Mouse (Mus musculus) common myeloid progenitor, adult 5-6 weeks (primary cell): ENCODE data around the gene Ces5a. TPM values are rescaled to one million over a fixed set of nuclear protein-coding genes. Genes with fewer than 3 reads are reported as not detected.
A peak's percentile ranks its signal among the peaks of the same experiment; 100 is the strongest.
"Not testable (repeated sequence)": the region's sequence is repeated elsewhere in the genome, so short reads cannot be mapped to it uniquely, and the experiment has no call there.

Experiments used
- ATAC-seq: replicated peaks from 2 replicates; pipeline ENCODE4 v1.8.0; 2016; ENCODE audit warnings: low read depth, mild to moderate bottlenecking, moderate TSS enrichment, inconsistent platforms; ENCODE audit not compliant: poor library complexity, severe bottlenecking
- total RNA-seq: library from RNA; stranded (forward); fragments of 200-1000, 187-1606 nt; gene quantifications from 2 replicates; pipeline ENCODE4 v1.2.3, GENCODE M21; 2017

Ces5a gene
- total RNA-seq: not detected in 2 replicates

DNA sequence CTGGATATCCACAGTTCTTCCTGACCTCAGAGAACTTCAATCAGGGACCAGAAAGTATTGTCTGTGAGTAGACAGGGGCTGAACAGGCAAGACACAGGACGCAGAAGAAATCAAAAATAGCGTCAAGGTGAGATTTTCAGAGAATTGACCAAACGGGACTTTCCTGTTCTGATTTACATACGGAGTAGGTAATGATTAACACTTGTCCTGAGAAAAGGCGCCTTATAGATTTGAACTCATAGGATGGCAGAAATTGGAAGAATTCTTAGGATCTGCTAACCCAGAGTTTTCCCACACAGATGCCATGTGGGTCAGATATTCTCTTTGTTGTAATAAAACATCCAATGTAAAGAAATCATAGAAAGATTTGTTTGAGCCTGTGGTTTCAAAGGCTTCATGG, at the start of gene Ces5a:
Ces5a (minus strand) TSS at position 101 of the 400 bp plus-strand sequence.
- ATAC-seq: no peak

DNA sequence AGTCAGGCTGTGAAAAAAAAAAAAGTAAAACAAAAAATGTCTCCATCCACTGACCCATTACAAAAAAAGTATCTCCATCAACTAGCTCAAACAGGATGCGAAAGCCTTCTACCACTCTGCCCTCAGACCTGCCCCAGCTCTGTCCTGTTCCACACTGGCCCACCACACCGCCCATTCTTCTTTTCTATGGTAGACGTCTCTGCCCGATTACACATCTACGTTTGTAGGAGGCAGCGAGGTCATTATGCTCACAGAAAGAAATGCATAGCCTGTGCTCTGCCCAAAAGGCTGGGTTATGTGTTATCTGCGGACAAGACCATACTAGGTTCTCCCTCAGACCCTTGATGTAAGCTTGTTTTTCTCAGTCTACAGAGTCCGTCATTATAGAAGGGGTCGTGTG, 37.2 kb upstream of the Ces5a start:
- ATAC-seq: no peak

DNA sequence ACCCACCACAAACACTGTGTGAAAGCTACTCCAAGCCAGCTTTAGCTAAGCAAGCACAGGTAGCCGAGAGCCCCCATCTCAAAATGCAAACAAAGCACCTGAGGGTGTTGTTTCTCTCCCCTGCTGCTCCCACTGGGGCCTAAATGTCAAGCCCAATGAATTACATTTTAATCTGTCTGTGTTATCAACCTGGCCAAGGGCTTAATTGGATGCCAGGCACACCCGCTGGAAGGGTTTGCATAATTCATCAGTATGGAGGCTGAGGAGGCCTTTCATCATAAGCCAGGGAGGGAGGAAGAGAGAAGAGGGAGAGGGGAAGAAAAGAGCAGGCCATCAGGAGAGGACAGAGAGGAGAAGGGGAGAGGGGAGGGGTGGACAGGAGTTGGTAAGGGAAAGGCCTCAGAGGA, 36.5 kb upstream of the Ces5a start:
- no peak for ATAC-seq

DNA sequence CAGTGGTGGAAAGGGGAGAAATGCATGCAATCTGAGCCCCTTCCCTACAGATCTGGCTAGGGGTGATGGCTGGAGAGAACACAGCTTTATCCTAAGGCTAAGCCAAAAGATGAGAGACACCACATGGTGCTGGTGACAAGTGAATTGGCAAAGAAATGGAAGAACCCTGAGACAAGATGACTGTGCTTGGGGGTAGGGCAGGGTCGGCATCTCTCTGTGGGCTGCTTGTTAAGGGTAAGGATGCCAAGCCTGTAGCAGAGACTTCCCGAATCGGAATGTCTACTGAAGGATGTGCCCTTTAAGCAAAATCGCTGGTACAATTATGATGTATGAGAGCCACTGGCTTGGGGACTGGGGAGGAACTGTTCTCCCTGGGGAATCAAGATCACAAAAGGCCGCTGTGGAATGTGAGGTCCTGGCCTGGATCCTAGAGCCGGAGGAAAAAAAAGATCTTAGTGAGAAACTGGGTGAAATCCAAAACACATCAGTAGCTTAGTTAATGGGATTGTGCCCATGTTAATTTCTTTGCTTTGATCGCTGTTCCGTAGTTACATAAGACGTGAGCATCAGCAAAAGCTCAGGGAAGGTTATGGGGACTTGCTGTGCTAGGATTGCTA, 35.8 kb upstream of the Ces5a start:
- ATAC-seq: no peak

DNA sequence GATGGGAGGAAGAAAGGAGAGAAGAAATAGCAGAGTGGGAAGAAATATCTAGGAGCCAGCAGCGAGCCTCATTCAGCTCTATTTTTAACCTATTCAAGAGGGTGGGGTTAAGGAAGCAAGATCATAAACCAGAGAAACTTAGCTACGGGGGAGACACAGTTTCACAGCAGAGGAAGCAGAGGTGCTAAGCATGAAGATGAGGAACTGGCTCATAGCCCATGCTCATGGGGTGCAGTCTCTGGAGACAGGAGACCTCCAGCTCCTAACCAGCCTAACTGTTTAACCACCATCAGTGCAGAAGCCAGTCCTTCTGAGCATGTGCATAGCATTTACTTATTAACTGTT, 34.5 kb upstream of the Ces5a start:
- ATAC-seq: no peak

DNA sequence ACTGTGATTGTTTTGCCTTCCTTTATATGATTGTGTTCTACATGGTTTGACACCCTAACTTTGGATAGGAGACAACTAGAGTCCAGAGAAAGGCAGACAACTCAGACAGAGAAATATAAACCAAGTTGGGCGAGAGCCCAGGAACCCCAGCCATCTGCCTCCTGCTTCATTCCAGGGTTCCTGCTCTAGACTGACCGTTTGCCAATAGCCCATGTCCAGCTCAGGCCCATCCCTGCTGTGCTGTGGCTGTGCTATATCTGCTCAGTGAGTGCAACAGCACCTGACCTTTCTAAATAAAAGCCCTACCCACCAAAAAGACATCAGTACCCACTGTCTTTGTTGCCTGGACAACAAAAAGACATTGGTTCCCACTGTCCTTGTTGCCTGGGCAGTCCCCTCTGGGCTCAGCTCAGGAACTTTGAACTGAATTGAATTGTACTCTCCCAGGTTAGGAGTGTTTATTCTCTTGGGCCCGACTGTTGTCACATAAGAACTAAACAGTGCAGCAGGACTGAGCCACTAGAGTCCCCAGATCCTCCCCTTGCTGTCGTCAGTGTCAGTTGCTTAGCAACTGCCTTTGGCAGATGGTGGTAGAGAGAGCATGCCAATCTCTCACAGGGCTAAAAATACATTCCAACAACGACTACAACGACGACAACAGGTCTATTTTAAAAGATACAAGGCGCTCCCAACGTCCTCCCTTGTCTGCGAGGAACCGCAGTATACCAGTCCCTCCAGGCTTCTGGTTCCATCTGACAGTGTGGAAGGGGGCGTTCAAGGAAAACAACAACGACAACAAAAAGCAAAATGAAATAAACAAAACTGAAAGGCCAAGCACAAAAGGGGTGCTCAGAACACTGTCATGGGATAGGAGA, 33.9 kb upstream of the Ces5a start:
- no peak for ATAC-seq

DNA sequence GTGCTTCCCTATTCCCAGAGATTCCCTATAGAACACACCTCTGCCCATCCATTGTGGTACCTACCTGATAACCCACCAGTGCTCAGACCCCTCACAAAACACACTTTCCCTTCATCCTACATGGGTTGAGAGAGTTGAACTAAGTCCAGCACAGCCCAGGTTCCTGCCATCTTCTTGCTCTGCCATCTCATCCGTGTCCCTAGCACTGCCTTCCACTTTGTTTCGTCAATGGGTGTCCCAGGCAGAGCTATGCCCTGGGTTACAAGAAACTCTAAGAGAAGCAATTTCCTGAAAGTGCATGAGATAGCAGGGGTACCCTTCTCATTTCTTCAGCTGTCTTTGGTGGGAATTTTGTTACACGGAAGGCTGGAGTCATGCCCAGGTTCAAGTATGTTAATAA, 33.0 kb upstream of the Ces5a start:
- ATAC-seq: no peak

DNA sequence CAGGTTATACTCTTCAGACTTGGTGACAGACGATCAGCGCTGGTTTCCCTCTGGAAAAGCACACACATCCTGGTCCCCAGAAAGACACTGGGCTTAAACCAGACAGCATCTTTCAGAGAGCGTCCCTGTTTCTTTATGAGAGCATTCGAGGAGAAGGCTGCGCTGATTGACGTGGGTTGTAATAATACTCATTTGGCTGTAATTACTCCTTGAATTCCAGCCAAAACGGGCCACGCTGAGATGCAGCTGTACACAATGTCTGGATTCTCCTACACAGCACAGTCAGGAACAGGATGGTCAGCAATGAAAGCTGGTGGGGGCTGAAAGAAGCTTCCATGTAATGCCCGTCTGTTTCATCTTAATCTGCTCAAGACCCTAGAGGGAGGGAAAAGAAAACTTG, 31.5 kb upstream of the Ces5a start:
- no peak for ATAC-seq

DNA sequence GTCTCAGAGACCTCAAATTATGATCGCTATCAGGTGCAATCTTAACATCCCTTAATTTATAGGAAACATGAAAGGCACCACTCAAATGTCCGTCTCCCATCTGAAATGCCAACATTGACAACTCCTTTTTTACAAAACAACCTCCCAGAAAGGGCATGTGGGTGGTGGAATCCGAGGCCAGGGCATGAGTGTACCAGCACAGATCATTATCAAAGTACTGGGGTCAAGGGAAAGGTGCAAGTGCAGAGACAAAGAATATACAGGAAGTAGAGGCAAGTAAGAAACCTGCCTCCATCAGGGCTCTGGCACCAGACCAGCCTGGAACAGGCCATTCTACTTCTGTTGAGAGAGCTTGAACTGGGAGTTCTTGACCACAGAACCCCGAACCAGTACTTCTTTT, 29.0 kb upstream of the Ces5a start:
- no peak for ATAC-seq

DNA sequence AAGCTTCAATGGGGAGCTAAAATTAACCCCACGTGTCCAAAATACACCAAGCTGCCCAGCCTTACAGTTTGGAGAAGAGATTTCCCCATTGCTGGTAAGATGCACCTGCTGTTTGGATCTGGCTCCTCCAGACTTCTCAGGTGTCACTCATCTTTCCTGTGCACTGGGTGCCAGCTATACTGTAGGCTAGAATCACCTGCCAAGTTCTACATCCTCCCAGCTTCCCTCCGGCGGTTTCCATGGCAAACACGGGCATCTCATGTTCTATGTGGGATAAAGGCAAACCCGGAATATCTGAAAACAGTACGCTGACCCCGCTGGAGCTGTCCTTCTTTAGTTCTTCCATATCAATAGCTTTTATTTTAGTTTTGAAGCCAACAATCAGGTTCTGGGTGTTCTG, 27.9 kb upstream of the Ces5a start:
- no peak for ATAC-seq

DNA sequence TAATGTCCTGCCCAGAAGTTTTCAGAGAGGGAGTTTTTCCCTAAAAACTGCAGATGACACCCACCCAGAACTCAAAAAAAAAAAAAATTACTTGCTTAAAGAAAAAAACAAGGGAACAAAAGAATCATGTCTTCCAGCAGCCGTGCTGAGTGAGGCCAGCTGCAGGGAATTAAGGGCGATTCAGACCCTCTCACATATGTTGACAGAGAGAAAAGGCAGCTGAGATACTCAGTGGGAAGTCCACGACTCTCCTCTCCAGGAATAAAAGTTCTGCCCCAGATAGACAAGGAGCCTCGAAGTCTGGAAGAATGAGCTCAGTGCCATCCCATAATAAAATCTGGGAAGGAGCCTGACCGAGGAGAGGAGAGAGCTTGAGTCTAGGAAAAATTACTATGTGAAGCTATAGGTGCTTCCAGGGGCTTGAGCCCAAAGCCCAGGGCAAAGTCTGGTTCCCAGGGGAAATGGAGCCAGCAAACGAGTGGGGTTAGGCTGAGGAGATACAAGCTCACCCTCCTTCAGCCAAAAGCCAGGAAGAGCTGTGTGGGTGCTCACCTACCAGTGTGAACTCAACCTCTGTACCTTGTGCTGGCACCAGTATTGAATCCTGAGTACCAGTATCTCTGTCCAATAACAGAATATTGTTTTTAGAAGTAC, 27.1 kb upstream of the Ces5a start:
- no peak for ATAC-seq

DNA sequence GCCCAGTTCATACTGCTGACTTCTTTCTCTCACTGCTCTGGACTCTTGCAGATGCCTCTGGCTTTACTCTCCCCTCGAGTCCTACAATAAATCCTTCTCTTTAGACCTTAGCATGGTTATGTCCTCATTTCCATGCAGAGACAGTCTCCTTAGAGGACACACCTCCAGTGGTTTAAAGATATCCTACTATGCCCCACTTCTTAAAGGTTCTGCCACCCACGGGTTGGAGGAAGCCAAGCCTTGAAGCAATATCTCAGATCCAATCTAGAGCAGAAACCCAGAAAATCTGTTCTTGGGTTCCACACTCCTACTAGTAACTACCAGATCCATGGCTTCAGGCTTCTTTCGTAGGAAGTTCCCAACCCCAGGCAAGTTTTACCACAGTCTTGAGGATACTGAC, 25.6 kb upstream of the Ces5a start:
- no peak for ATAC-seq

DNA sequence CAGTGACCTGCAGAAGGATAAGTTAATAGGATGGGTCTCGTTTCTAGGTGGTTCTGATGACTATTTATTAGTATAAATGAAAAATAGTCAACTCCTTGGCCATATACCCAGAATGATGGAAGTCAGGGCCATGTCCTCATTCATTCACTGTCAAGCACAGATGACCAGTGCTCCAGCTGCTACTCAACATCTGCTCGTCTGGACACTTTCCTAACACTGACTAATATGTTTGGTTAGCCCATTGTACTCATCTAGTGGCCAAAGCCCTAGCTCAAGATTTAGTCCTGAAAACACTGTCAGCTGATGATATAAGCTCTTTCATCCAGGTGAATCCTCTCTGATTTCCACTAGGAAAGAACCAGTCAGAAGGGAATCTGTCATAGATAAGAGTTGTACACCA, 24.1 kb upstream of the Ces5a start:
- ATAC-seq: no peak

DNA sequence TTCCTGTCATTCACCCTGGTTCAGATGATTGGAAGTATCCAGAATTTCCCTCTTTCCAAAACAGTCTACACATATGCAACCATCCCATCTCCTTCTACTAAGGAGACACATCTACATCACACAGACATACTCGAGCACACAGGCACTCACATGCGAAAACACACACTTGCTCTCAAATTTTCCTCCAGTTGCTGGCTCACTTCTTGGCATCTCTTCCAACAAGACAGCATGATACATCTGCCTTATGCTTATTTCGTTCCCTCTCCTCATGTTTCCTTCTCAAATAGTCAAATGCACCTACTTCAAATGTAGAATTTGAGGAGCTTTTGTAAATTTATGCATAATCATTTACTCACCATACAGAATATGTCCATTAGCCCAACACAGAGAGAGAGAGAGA, 33.0 kb downstream of the Ces5a start:
- no peak for ATAC-seq

DNA sequence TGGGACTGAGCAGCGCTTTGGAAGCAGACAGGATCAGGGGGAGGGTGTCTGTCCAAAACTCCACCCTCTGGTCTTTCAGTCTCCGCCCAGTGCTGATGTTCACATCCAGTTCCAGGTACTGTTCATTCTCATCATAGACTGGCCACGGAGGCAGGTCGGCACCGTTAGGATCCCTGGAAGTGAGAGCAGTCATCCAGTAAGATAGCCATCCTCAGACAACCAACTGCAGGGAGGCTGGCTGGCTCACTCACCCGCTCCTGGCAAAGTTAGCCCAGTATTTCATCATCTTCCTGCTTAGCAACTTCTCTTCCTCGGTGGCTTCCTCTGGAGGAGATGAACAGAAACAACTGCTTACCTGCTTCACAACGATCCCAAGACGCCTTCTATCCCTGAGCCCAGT, 36.2 kb downstream of the Ces5a start:
- ATAC-seq: no peak

DNA sequence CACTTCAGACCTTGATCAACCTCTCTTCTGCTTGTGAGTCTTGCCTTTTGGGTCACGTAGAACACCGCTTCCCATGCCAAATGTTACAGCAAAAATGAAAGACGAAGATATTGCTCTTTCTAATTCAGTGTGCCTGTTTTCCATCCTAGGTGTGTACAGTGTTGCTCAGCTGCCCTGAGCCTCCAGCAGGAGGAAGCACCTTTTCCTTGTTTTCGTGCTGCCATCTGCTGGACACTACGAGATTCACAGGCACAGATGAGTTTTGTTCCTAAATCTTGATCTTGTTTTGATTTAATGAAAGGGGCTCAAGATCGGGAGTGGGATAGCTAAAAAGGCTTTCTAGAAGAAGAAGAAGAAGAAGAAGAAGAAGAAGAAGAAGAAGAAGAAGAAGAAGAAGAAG, 40.3 kb downstream of the Ces5a start:
- ATAC-seq: 0 out of 2 replicates have a peak, but pooled peaks have one; percentile 45

DNA sequence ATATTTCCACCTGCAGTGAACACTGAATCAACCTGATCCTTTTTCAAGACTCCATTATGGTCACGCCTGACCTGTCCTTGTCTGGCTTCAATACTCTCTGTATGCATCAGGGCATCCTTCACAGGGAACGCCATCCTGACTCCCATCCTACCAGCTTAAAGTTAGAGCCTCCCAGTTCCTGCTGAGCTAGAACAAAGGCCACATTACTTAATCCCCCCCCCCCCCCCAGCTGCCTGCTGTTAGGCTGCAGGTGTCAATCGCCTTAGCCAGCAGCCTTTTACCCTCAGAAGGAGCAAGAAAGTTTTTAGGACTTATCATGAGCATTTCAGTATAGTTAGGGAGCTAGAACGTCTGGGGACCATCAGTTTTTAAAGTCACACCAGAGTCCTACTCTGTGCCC, 46.9 kb downstream of the Ces5a start:
- no peak for ATAC-seq

DNA sequence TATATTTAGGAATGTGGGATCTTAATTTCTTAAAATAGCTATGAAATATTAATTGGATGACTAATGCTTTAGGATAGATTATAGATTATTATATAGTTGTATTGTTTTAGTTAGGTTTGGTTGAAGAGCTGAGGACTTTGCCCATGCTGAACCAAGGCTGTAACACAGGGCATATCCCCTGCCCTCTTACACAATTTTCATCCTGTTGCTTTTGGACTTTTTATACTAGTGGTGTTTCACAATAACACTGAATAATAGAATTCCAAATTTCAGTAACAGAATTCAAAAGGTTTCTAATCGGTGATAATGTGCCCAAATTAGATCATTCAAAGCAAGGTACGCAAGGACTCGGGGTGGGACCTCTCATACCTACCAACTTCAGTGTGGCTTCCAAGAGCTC, 57.4 kb downstream of the Ces5a start:
- no peak for ATAC-seq

DNA sequence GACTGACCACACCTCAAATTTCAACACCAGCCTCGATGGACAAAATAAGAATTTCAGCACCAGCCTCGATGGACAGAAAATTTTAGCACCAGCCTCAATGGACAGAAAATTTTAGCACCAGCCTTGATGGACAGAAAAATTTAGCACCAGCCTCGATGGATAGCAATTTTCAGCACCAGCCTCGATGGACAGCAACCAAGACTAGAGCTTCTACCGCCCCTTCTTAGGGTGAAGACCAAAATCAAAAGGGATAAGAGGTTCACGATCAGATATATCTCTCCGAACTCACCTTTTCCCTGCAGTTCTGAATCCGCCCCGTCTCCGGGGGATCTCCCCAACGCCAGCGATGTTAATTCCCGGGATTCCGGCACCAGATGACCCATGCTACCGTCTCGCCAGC, 65.9 kb downstream of the Ces5a start:
- not testable (repeated sequence) for ATAC-seq

DNA sequence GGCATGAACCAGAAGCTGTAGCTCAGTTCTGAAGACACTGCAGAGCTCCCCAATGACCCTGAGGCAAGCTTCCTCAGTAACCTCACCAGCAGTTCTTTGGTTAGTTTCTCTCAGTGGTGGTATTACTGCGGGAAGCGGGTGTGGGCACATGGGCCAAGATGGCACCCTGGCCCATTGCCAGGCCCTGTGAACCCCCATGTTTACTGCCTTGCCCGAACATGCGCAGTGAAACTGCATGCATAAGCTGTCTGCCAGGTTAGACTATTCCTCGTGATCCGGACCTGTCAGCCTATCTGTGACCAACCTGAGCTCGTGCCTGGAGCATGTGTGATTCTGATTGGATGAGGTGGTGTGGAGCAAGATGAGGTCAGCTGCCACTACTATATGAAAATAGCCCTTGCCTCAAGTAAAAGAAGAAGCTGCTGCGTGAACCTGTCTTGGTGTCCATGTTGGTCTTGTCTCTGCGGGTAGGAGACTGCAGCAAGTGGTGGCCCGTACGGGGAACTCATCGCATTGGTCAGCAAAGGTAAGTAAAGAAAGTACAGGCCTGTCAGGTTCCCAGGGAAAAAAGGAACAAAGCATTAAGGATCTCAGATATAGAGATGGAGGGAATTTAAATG, 81.3 kb downstream of the Ces5a start:
- ATAC-seq: no peak
